Mouse (Mus musculus) embryonic fibroblast, embryonic 13.5 days (primary cell): ENCODE measurements around the gene Pde8b.

ENCODE experiments used
- CTCF ChIP-seq: IDR thresholded peaks from 2 replicates; pipeline ENCODE4 v1.5.1; 2011; ENCODE audit warnings: mild to moderate bottlenecking, control low read depth, low read length, moderate library complexity, borderline replicate concordance; ENCODE audit not compliant: insufficient read depth
- POLR2A ChIP-seq: IDR thresholded peaks from 2 replicates; pipeline ENCODE4 v1.6.1; 2011; ENCODE audit warnings: low read depth, mild to moderate bottlenecking, control low read depth, low read length, moderate library complexity

DNA sequence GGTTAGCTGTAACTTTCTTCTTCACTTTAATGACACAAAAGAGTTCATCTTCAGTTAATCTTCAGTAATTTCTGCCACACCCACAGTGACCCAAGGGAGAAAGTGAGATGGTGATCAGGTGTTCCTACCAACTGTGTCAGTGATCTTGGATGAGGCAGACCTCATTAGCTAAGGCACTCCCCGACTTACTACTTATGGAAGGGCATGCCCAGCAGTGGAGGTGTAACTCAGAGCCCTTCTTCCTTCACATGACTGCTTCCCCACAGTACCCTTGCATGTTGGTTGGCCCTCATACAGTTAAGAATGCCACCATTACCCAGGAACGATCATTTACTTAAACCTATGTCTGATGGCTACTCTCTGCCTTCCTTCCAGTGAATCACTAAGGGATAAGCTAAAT lies 25.6 kb downstream of the Pde8b start:
- TF ChIP-seq POLR2A: no peak
- TF ChIP-seq CTCF: no peak
